ENCODE assay signal across 8 mouse cellular contexts in genomic region chr4:70409456-70409855, GRCm38 (mm10). TPM values are rescaled to one million over a fixed set of nuclear protein-coding genes. Genes with fewer than 3 reads are reported as not detected.
A peak's percentile ranks its signal among the peaks of the same experiment; 100 is the strongest.
DNase-seq lines count a peak whose midpoint lies in the region; ATAC-seq and TF ChIP-seq lines count a peak whose summit lies in the region.

No protein-coding gene starts in this region.

- no peaks in the 10 kb centered on the region for H3K27me3 ChIP-seq in heart, postnatal 0 days (ENCODE audit: control insufficient read depth, insufficient read depth, low read length)
- no peaks in the 10 kb centered on the region for H3K27me3 ChIP-seq in midbrain, embryonic 11.5 days (ENCODE audit: control insufficient read depth, insufficient read depth, low read length)

- H3K4me3 ChIP-seq in heart, postnatal 0 days (ENCODE audit: low read depth, low read length): peak overlapping the region; percentile 72
- H3K4me3 ChIP-seq in midbrain, embryonic 11.5 days (ENCODE audit: low read depth, low read length): peak overlapping the region; percentile 66

- 22% methylated on average over 9 of the region's 9 CpGs for WGBS in heart, postnatal 0 days
- 17% methylated on average over 9 of the region's 9 CpGs for WGBS in midbrain, embryonic 11.5 days

- no peaks in the 10 kb centered on the region for H3K36me3 ChIP-seq in heart, postnatal 0 days (replicated peaks; ENCODE audit: control insufficient read depth, insufficient read depth, low read length)
- H3K36me3 ChIP-seq in midbrain, embryonic 11.5 days (ENCODE audit: control insufficient read depth, insufficient read depth, low read length): no peaks in the 10 kb centered on the region

- no peak overlapping the region for H3K27ac ChIP-seq in heart, postnatal 0 days (ENCODE audit: low read depth)
- no peak overlapping the region for H3K27ac ChIP-seq in midbrain, embryonic 11.5 days (ENCODE audit: low read depth, low read length)

- H3K4me2 ChIP-seq in heart, postnatal 0 days (ENCODE audit: low read depth, low read length): peak overlapping the region; percentile 85
- H3K4me2 ChIP-seq in midbrain, embryonic 11.5 days: peak overlapping the region; percentile 50

- TF ChIP-seq CTCF in heart, postnatal 0 days (IDR thresholded peaks at IDR 0.05; ENCODE audit: low read depth): no peak

- H3K9ac ChIP-seq in heart, postnatal 0 days (replicated peaks; ENCODE audit: low read depth, low read length): peak overlapping the region; percentile 74
- H3K9ac ChIP-seq in midbrain, embryonic 11.5 days (ENCODE audit: low read length): peak overlapping the region; percentile 76

- H3K4me1 ChIP-seq in heart, postnatal 0 days (ENCODE audit: control insufficient read depth, insufficient read depth): 0 out of 2 replicates have a peak, but pooled peaks cover 8% of the 10 kb centered on the region
- peaks cover 15% of the 10 kb centered on the region for H3K4me1 ChIP-seq in midbrain, embryonic 11.5 days (ENCODE audit: control insufficient read depth, insufficient read depth, low read length)

- no peaks in the 10 kb centered on the region for H3K9me3 ChIP-seq in heart, postnatal 0 days (replicated peaks; ENCODE audit: control insufficient read depth, low read length)
- no peaks in the 10 kb centered on the region for H3K9me3 ChIP-seq in midbrain, embryonic 11.5 days (ENCODE audit: control insufficient read depth, low read length)

- no peak for ATAC-seq in heart, postnatal 0 days (ENCODE audit: insufficient read depth, low read depth)
- ATAC-seq in midbrain, embryonic 11.5 days (ENCODE audit: low FRiP score): no peak

- peak; percentile 8 for DNase-seq in kidney, adult 9 months
- no peak for DNase-seq in kidney, postnatal 25 days
- DNase-seq in MN1 (ENCODE audit: low spot score): peak; percentile 68
- DNase-seq in heart, postnatal 0 days (ENCODE audit: low spot score): no peak
- peak; percentile 88 for DNase-seq in midbrain, embryonic 11.5 days (ENCODE audit: low spot score, missing footprints)
- DNase-seq in ovary, postnatal 14 days (ENCODE audit: low spot score): no peak
- DNase-seq in right cerebral cortex, adult 2 months (ENCODE audit: low spot score in 2 of 2): no peak
- no peak for DNase-seq in cerebellum, adult 8-10 months

- no peak for TF ChIP-seq EP300 in heart, postnatal 0 days (IDR thresholded peaks at IDR 0.05; ENCODE audit: low read depth)

RNA-seq across cellular contexts. Expression of gene Cdk5rap2, which starts 0.8 kb away (rescaled TPM):
- 4.7 and 6.1 TPM in 2 replicates for total RNA-seq in heart, postnatal 0 days (2014; rRNA removed; ENCODE audit: low replicate concordance)
- polyA plus RNA-seq in heart, postnatal 0 days (2015; fragmentation: Nextera tagmentation; extraction: Ambion mirVana): 2.8 TPM in 2 replicates
- 18.7 and 19.1 TPM in 2 replicates for polyA plus RNA-seq in midbrain, embryonic 11.5 days (2014; fragmentation: Nextera tagmentation; extraction: Ambion mirVana)

Comparison
In these comparisons a context has a peak if more than half of its experiments do, and no peak if none do; other contexts are left out.
1. DNase-seq: peak in kidney, adult 9 months (single experiment), MN1 (single experiment) and midbrain, embryonic 11.5 days (single experiment); none in kidney, postnatal 25 days (0 of 2), heart, postnatal 0 days (single experiment), ovary, postnatal 14 days (single experiment), right cerebral cortex, adult 2 months (0 of 2) and cerebellum, adult 8-10 months (single experiment).